Mouse (Mus musculus): ENCODE measurements at regions not wholly inside any gene's neighbourhood (a gene's known extent, or its start where the extent isn't known, plus 50 kb on each side); places are given as distances from the start of the nearest gene placed in this dataset.

DNA sequence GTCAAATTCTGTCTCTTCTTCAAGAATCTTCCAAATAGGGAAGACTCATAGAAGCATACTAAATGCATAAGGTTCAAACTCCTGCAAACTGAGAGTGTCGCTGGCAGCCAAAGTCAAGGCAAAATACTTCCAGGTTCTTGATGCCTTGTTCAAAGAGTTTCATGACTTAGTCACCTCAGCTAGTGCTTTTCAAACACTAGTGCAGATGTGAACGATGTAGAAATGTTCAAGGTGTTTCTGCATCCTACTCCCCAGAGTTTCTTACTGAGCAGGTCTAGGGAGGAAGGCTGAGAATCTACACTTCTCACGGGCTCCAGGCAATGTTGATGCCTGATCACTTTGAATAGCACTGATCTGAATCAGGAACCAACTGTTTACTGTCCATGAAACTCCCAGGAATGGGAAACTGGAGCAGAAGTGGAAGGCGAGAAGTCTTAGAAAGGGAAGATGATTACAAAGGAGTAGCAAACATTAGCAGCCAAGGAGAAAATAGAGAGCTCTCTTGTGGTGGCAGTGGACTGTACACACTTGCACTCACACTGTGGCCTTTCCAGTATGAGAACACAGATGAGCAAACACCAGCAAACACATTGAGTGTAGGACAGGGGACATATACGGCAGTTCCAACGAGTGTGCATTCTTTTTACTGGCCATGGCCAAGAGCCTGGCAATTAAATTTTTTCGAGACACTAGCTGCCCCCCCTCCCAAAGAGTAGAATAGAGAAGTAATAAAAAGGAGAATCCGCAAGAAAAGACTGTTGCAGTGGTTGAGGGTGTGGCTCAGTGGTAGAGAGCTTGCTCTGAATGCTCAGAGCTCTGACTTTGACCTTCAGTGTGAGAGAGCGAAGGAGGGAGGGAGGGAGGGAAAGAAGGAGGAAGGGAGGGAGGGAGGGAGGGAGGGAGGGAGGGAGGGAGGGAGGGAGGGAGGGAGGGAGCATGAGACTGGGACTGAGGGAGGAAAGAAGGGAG, 247.4 kb upstream of the Fn1 start:
- no peak for DNase-seq (ENCODE audit: low spot score)

DNA sequence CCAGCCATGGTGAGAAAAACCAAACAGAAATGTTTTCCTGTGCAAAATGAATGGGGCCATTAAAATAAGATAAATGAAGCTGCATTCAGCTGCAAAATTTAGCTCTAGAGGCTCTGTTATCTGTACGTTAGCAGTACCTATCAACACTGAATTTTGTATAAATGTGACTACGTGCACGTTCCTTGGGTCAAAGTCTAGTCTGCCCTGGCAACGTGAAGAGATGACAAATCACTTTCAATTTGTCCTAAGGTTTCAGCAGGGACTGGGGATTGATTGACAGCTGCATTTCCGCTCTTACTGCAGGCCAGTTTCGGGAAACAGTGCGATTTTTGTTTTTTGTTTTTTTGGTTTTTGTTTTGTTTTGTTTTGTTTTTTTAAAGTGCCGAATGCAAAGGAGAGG, 246.1 kb upstream of the Fn1 start:
- DNase-seq (ENCODE audit: low spot score) = no peak

DNA sequence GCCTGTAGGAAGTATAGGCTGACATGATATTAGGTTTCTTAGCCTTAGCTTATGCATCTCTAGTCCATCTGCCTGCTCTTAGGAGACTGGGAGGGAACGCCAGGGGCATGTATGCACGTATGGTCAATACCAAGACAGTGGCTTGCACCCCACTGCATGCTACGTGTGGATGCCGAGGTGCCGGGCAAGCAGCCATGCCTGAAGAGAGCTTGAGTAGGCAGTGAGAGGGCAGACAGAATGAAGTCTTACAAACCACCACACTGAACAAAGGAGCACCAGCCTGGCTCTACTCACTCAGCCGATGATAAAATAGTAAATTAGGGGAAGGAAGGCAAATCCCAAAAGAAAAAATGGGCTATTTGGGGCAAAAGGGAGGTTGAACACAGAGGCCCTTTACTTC, 245.2 kb upstream of the Fn1 start:
- DNase-seq (ENCODE audit: low spot score) = no peak

GRCm38 (mm10) chr1:71897464-71898051, 244.6 kb upstream of the Fn1 start:
- DNase-seq (ENCODE audit: low spot score) = no peak

- peak; percentile 25 for DNase-seq (ENCODE audit: low spot score)
Measured at GRCm38 (mm10) chr1:71896141-71896725, 243.2 kb upstream of the Fn1 start.

GRCm38 (mm10) chr1:71893636-71894035, 240.6 kb upstream of the Fn1 start:
- no peak for DNase-seq (ENCODE audit: low spot score)

GRCm38 (mm10) chr1:71887809-71888208, 234.8 kb upstream of the Fn1 start:
- no peak for DNase-seq (ENCODE audit: low spot score)

DNA sequence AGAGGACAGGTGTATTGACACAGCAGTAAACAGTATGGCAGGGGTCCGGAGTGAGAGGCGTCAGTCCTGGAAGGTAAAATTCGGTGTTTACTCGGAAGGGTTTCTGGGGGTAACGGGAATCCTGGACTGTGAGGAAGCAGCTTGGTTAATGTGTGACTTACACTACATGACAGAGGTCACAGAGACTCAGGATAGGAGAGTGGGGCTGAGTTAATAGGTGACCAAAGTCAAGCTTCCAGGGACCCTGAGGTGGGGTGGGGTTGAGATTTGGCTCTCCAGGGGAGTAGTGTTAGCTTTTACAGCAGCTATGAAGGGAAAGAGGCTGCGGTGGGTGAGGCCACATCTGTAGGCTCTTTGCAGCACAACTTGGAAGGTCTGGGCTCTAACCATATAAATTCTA, 233.9 kb upstream of the Fn1 start:
- DNase-seq (ENCODE audit: low spot score) = no peak

- no peak for DNase-seq (ENCODE audit: low spot score)
Measured at GRCm38 (mm10) chr1:71886233-71886632, 233.2 kb upstream of the Fn1 start.

DNA sequence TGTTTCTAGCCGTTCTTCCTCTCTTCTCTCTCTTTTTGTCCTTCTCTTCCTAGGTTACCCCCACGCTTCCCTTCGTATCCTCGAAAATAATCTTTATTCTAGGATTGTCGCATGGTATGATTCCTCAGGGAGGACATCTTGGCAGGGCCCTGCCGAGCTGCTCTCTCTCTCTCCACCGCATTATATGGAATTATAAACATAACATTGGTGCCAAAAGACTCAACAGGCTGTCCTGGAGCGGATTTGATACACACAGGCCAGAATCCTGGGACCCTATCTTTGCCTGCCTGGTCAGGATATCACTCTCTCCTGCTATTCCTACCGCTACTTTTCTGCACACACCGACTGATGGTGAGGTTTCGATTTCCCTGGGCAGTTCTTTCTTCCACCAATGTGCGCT, 228.9 kb upstream of the Fn1 start:
- DNase-seq (ENCODE audit: low spot score) = no peak

DNA sequence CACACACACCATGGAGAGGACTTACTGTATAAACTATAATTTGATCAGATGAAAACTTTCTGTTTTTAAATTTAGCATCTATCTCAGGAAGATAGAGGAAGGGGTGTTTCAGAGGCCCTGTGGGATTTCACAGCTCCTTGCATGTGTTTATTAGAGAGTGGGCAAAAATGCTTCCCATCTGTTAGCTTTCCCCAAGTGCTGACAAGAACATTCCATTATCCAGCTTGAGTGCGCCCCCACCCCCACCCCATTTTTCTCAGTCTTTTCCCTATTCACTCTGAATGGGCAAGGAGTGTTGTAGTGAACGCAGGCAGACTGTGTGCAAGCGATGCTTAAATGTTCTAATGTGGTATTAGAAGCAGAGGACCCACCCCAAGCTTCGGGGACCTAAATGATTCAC, 228.2 kb upstream of the Fn1 start:
- no peak for DNase-seq (ENCODE audit: low spot score)

DNA sequence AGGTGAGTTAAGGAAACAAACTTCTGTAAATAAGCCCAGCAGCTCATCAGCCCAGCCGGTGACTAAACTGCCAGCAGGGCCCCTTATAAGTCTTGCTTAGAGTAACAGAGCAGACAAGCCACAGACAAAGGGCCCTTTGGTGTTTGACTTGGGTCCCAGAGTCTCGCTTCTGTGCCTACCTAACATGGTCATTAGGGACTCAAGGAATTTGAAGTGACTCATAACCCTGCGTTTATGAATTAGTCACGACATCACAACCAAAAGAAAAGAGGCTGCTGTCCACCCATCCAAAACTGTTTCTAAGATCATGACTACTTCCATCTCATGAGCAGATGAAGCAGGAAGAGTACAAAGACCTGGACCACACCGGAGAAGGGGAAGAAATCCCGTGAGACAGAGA, 227.5 kb upstream of the Fn1 start:
- DNase-seq (ENCODE audit: low spot score) = no peak

- DNase-seq (ENCODE audit: low spot score) = no peak
Measured at GRCm38 (mm10) chr1:71876712-71877401, 223.9 kb upstream of the Fn1 start.

DNA sequence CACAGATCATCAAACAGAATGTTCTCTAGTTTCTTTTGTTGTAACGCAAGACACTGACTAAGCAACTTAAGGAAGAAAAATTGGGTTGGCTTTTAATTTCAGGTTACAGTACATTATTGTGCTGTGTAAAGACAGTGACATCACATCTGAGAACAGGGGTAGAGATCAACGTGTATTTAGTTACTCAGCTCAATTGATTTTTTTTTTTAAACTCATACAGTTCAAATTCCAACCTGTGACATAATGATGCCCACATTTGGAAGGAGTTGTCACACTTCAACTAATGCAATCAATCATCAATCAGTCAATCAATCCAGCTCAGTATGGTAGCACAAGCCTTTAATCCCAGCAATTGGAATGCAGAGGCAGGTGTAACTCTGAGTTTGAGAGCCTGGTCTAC, 221.0 kb upstream of the Fn1 start:
- DNase-seq (ENCODE audit: low spot score) = no peak

DNA sequence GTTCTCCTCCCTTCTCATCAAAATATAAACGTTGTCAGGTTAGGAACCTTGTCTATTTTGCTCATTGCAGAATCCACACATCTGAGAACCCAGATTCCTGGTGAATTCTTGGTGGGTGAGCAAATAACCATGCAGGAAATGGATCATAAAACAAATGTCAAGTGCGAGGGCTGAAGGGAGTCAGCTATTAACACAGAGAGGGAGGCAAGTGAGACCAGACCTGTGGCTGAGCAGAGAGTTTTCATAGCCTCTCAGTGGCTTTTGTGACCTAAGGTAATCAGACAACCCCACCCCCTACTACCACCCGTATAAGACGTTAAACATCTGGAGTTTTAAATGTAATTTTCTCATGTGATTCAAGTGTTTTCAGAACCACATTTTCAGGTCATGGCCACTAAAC, 212.7 kb upstream of the Fn1 start:
- no peak for DNase-seq (ENCODE audit: low spot score)

GRCm38 (mm10) chr1:71864749-71865148, 211.7 kb upstream of the Fn1 start:
- DNase-seq (ENCODE audit: low spot score) = no peak

DNA sequence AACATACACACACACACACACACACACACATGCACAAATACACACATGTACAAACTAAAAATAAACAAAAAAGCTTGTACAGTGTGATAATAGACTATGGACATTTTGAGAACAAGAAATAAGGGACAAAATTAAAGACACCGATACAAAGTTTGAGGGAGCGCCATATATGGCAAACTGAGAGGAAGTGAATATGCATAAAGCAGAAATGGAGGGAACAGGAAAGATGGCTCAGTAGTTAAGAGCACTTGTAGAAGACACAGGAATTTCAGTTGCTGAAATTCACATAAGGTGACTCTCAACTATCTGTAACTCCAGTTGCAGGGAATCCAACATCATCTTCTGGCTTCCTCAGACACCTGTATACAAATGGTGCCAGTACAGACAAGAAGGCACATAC, 200.2 kb upstream of the Fn1 start:
- no peak for DNase-seq (ENCODE audit: low spot score)

GRCm38 (mm10) chr1:71851268-71851667, 198.3 kb upstream of the Fn1 start:
- no peak for DNase-seq (ENCODE audit: low spot score)

- DNase-seq (ENCODE audit: low spot score) = no peak
Measured at GRCm38 (mm10) chr1:71848656-71849055, 195.7 kb upstream of the Fn1 start.

DNA sequence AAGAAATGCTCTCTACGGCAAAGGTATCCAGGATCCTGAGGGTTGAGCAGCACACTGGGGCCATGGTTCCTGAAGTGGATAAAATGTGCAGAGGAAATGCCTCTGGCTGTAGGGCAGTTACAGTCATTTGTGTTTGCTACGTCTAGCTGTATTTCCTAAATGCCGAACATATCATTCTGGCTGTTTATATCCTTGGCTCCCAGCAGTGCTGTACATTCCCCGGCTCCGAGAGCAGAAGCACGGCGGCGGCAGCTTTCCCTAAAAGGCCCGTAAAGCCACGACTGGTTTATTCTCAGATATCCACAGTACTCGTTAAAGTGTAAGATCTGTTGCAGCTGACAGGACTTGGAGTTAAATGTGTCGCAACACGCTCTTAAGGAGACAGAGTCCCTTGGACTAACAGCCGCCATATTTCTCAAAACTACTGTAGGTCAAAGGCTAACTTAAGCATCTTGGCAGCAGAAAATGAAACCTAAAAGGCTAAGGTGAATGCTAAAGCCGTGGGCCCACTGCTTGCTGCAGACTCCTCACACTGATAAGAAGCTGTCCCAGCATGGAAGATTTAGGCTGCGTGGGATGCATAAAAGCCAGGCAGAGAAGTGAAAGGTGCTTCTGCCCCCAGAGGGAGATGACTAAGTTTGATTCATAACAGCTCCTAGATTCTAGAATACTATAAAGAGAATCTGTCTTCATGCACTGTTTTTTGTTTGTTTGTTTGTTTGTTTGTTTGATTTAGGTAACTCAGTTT, 192.1 kb upstream of the Fn1 start:
- DNase-seq (ENCODE audit: low spot score) = peak; percentile 8

- no peak for DNase-seq (ENCODE audit: low spot score)
Measured at GRCm38 (mm10) chr1:71837764-71838163, 184.8 kb upstream of the Fn1 start.

Data from ovary, postnatal 36 days (tissue).